Mouse (Mus musculus) telencephalon, adult 2 months (tissue): ENCODE data around the gene Megf11.

Source experiments
- DNase-seq: peaks from one replicate; pipeline ENCODE4 v3.0.0-alpha.2; 2011; ENCODE audit warnings: low read depth, low spot score

The Megf11 gene

GRCm38 (mm10) chr9:64385511-64386465 lies at the start of gene Megf11:
Gene Megf11, plus strand, starts transcription at chr9:64385626.
- no peak for DNase-seq

DNA sequence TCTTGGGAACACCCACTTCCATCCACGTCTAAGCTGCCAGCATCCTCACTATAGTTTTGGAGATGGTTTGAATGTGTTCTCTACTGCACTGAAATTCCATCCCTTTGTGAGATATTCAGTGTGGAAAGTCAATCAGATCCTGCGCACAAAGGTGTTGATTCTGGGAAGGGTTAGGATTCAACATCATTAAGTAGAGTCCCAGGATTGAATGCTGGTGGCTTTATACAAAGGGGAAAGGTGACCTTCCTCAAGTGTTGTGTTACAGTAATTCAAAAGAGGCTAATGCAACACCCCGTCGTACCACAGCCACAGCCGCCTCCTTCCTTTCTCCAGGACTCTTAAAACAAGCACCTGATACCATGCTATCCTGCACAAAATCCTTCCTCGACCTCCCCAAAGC lies 49.6 kb upstream of the Megf11 start:
- no peak for DNase-seq

GRCm38 (mm10) chr9:64339361-64339760 lies 46.1 kb upstream of the Megf11 start:
- DNase-seq, result no peak

GRCm38 (mm10) chr9:64340351-64341253 lies 44.8 kb upstream of the Megf11 start:
- DNase-seq, result peak; percentile 57

DNA sequence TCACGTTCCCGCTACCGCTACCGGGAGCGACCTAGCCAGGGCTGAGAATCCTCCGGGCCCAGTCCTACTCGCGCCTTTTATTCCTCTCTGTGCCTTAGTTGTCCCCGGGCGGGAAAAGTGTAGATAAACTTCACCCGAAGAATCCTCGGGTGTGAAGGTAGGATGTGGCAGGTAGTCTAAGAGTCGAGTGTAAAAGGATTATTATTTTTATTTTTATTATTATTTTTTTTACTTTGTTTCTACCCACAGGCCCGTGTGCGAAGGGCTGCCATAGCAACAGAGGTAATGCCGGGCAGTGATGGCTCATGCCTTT lies 44.2 kb upstream of the Megf11 start, which contains the start of gene Dis3l:
Gene Dis3l, minus strand, starts transcription at position 35 of the 313 bp plus-strand sequence.
- DNase-seq, result no peak

DNA sequence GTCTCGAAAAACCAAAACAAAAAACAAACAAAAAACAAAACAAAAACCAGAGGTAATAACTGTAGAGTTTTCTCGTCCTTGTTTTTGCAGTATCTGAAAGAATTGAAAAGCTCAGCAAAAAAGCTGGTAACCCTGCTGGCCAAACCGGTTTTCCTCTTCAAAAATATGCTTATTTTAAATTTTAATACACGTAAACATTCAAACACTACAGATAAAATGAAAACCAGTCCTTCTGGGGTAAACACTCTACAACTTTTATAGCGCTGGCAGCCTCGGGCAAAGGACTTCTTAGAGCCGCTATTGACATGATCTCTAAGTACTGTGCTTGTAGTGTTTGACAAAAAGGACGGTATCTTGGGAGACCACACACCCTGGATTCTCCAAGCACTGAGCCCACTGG lies 43.8 kb upstream of the Megf11 start:
- DNase-seq, result no peak

- DNase-seq, result no peak
These were observed 41.8 kb upstream of the Megf11 start for GRCm38 (mm10) chr9:64343656-64344055.

DNA sequence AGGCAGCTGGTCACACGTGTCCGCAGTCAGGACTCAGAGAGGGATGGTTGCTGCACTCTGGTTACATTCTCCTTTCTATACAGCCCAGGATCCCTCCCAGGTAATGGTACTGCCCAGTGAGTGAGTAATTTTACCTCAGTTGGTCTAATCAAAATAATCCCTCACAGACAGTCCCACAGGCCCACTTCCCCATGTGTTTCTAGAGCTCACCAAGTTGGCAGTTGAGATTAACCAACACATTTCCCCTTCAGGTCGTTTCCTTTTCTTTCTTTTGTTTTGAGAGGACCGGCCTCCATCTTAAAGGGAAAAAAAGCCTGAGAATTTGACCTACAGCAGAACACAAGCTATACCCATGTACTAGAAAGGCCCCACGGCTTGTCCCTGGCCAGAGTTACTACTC lies 39.5 kb upstream of the Megf11 start:
- no peak for DNase-seq

GRCm38 (mm10) chr9:64347377-64347776 lies 38.0 kb upstream of the Megf11 start:
- DNase-seq, result no peak

DNA sequence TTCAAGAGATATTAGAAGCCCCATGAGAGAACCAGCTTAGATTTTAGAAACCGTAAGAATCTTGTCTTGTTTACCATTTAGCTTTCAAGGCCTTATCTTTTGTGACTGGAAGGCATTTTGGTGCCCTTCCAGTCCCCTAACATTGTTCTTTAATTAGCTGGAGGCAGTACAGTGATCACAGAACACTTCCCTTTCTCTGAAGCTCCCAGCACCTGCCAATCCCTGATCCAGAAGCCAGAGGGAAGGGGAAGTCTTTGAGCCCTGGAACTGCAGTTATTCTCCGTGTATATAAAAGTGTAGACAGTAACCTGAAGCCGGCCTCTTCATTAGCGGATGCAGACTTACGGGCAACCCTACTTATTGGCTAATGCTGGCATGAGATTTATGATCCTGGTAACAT lies 35.9 kb upstream of the Megf11 start:
- no peak for DNase-seq

GRCm38 (mm10) chr9:64351191-64351590 lies 34.2 kb upstream of the Megf11 start:
- no peak for DNase-seq

GRCm38 (mm10) chr9:64355627-64356026 lies 29.8 kb upstream of the Megf11 start:
- peak; percentile 67 for DNase-seq

- DNase-seq, result no peak
These were observed 24.0 kb upstream of the Megf11 start for GRCm38 (mm10) chr9:64361231-64361950.

DNA sequence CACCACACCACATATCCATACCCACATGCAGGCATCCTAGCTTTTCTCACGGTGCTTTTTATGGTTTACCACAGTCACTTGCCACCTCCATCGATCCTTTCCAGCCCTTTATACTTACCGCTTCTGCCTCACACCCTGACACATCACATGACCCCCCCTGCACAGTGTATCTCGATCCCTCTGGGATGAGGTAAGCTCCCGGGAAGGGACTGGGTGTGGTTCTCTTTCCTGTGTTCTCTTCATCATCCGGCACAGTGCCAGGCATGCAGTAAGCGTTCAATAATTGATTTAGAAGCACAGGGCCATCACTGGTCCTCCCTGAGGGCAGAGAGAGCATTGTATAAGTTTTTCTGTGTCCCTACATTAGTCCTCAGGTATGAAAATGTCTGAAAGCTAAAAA lies 15.6 kb upstream of the Megf11 start:
- DNase-seq, result no peak

DNA sequence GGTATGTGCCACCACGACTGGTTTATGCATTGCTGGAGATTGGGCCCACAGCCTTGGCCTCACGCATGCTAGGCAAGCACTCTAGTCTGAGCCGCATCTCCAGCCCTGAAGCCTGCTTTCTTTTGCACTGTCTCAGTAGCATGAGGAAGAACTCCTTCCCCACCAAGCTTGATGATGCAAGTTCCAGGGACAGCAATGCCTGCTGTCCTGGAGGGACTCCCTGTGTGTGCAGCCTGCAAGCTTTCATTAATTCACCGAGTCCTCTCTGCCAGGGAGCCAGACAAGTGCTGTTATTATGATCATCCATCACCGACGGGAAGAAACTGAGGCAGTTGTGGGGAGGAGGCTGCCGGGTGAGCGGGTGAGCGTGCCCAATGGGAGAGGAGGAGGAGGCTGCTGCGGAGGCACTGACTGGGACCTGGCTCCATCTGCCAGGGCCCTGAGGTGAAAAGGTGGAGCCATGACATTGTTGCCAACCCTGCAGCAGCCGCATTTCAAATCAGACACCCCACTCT lies 14.1 kb upstream of the Megf11 start:
- DNase-seq, result no peak

DNA sequence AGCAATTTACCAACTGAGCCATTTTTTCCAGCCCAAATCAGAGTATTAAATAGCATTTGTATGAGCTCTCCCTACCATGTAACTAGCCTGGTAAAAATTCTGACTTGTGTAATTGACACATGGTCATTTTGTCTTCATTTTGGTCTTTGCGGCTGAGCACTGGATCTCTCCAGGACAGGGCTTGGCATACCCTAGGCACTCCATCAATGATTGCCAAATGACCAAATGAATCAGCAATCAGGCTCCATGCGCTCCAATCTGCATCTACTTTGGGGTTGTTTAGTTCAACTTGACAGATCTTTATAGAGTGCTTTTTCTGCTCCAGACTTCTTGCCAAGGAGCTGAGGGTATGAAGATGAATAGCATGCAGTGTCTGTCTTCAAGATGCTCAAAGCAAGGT lies 9.0 kb upstream of the Megf11 start:
- no peak for DNase-seq

DNA sequence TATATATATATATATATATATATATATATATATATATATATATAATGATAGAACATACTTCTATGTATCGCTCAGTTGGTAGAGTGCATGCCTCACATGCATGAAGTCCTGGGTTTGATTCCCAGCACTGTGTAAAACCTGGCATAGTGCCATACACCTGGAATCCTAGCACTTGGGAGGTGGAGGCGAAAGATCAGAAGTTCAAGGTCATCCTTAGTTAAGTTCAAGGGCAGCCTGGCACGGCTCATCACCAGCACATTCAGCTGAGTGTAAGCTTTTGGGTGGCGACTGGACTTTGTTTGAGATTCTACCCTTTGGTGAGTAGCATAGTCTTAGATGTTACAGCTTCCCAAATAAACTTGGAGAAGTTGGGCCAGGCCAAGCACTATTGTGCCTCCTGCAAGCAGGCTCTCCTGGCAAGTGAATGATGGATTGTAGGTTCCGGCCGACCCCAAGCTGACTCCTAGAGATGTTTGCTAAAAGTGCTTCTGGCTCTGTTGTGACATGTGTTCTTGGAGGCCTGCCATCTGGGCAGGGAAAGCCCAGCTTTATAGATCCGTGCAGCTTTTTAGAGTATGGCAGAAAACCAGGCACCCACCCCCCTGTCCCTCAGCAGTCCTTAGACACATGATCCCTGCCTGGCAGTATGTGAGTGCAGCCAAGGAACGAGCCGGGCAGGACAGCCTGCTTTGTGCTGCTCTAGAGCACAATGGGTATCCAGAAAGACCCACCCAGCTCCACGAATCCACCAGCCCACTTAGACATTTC lies 2.2 kb upstream of the Megf11 start:
- DNase-seq, result no peak

GRCm38 (mm10) chr9:64386466-64387211 lies 1.2 kb downstream of the Megf11 start:
- DNase-seq, result no peak

DNA sequence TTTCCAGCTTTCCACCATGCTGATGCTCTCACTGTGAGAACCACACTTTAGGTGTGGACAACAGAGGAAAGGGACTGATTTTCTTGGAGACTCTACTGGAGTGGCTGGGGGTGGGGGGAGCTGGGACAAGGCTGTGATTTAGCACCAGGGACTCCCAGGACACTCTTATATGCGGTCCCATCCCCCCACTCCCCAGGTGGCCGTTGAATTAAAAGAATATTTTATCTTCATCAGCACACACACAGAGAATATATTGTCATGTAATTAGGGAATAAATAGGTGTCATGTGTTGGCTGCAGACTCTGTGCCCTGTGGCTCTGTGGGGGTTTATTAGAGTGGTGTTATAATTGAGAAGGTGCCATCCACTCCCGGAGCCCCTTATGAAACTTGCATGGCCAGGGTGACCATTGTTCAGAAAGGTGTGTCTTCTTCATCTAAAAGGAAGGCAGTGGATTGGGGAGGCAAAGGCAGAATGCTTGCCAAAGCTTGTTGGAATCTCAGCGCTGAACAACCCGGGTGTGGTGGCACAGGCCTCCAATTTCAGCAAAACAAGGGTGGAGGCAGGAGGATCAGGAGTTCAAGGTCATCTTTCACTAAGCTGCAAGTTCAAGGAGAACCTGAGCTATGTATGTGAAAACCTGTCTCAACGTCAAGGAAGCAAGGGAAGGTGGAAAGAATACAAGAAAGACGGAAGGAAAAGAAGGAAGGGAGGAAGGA lies 4.3 kb downstream of the Megf11 start:
- no peak for DNase-seq
